Mouse (Mus musculus) stomach, postnatal 0 days (tissue): Measurements from ENCODE around the gene Lrrn2. TPM values are rescaled to one million over a fixed set of nuclear protein-coding genes. Genes with fewer than 3 reads are reported as not detected.

Source experiments
- ATAC-seq: fragments of 200-750 bp; cut with Nextera tagmentation; 2 replicates; pipeline ENCODE4 v1.8.0; 2017; ENCODE audit not compliant: low FRiP score, low TSS enrichment
- DNase-seq: peaks from one replicate; pipeline ENCODE4 v3.0.0-alpha.2; 2016; ENCODE audit warnings: low spot score
- H3K27ac ChIP-seq: fragments of 300-500 bp; sonication (generic); replicated peaks from 2 replicates; pipeline ENCODE4 v1.5.1; 2014; ENCODE audit warnings: mild to moderate bottlenecking, control low read depth
- H3K27me3 ChIP-seq: fragments of 300-500 bp; sonication (generic); 2 replicates; pipeline ENCODE4 v1.6.1; 2014; ENCODE audit warnings: low read length; ENCODE audit not compliant: control insufficient read depth, insufficient read depth
- H3K36me3 ChIP-seq: fragments of 300-500 bp; sonication (generic); 2 replicates; pipeline ENCODE4 v1.6.1; 2014; ENCODE audit warnings: low read length, mixed read lengths; ENCODE audit not compliant: control insufficient read depth, insufficient read depth
- H3K4me1 ChIP-seq: fragments of 300-500 bp; sonication (generic); replicated peaks from 2 replicates; pipeline ENCODE4 v1.6.1; 2014; ENCODE audit warnings: antibody characterized with exemption; ENCODE audit not compliant: control insufficient read depth, insufficient read depth
- H3K4me2 ChIP-seq: fragments of 300-500 bp; sonication (generic); replicated peaks from 2 replicates; pipeline ENCODE4 v1.6.1; 2014; ENCODE audit warnings: low read depth, mild to moderate bottlenecking, control low read depth, moderate library complexity
- H3K4me3 ChIP-seq: fragments of 300-500 bp; sonication (generic); 2 replicates; pipeline ENCODE4 v1.5.1; 2014; ENCODE audit warnings: low read depth, low read length, control low read depth
- H3K9ac ChIP-seq: fragments of 300-500 bp; sonication (generic); 2 replicates; pipeline ENCODE4 v1.6.1; 2014; ENCODE audit warnings: mild to moderate bottlenecking, low read length, control low read depth, mixed read lengths
- H3K9me3 ChIP-seq: fragments of 300-500 bp; sonication (generic); 2 replicates; pipeline ENCODE4 v1.6.1; 2016; ENCODE audit warnings: low read length; ENCODE audit not compliant: control insufficient read depth
- CTCF ChIP-seq: IDR thresholded peaks from 2 replicates; pipeline ENCODE4 v1.5.1; 2016; ENCODE audit warnings: antibody characterized with exemption, low read depth, mild to moderate bottlenecking, moderate library complexity
- EP300 ChIP-seq: optimal IDR thresholded peaks from 2 replicates; pipeline ENCODE3; 2016; ENCODE audit warnings: antibody characterized with exemption
- WGBS: fragments of 180-500 bp; shearing (Covaris S2); extraction: QIAGEN DNeasy Blood & Tissue Kit; methylation state at CpG from one replicate; pipeline ENCODE4 v1.1.7; 2014; 5-methylcytosine and 5-hydroxymethylcytosine counted together
- polyA plus RNA-seq: library from polyadenylated mRNA; unstranded; fragments of >200 nt; fragmentation: Nextera tagmentation; extraction: Ambion mirVana; gene quantifications from 2 replicates; pipeline ENCODE4 v1.2.1, GENCODE M21; 2015

Lrrn2 gene
- polyA plus RNA-seq, 1 experiment from 2014 or later, result 1.7 TPM

- 23% methylated on average over 8 of the region's 8 CpGs for WGBS
Measured at GRCm38 (mm10) chr1:132853312-132853711, 26.8 kb upstream of the Lrrn2 start.

GRCm38 (mm10) chr1:132858516-132859383 is 21.3 kb upstream of the Lrrn2 start:
- no peaks in the 10 kb centered on the region for H3K36me3 ChIP-seq
- H3K4me1 ChIP-seq, result no peaks in the 10 kb centered on the region
- no peak for TF ChIP-seq EP300
- TF ChIP-seq CTCF, result no peak
- no peak overlapping the region for H3K27ac ChIP-seq
- ATAC-seq (no peak), DNase-seq (no peak)
- H3K27me3 ChIP-seq, result no peaks in the 10 kb centered on the region
- no peaks in the 10 kb centered on the region for H3K9me3 ChIP-seq
- H3K9ac ChIP-seq, result no peak overlapping the region
- H3K4me2 ChIP-seq, result no peak overlapping the region
- WGBS, result 47% methylated on average over 5 of the region's 5 CpGs
- no peak overlapping the region for H3K4me3 ChIP-seq

More at GRCm38 (mm10) chr1:132853312-132853711, 26.8 kb upstream of the Lrrn2 start:
- TF ChIP-seq CTCF, result no peak
- no peak for TF ChIP-seq EP300
- ATAC-seq (no peak), DNase-seq (no peak)
- Histone ChIP-seq H3K4me3 (no peak overlapping the region), H3K9ac (no peak overlapping the region), H3K27me3 (no peaks in the 10 kb centered on the region), H3K4me2 (no peak overlapping the region), H3K4me1 (no peaks in the 10 kb centered on the region), H3K9me3 (no peaks in the 10 kb centered on the region), H3K36me3 (no peaks in the 10 kb centered on the region), H3K27ac (no peak overlapping the region)

DNA sequence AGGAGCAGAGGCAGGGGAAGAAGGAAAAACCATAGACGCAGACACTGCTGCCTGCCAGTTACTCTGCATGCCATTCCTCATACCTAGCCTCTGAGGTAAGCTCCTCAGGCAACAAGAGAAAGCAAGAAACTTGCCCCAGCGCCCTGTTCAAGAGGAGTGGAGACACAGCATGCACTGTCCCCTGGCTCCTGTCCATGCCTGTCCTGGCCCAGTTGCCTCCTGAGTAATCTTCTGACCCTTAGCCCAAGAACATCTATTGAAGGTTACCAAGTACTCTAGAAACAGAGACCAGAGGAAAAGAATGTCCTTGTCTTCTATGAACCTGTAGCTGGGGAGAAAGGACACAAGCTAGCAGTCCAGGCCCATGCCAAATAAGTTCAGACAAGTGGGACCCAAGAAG is 15.9 kb upstream of the Lrrn2 start:
- Histone ChIP-seq H3K9ac (no peak overlapping the region), H3K27me3 (no peaks in the 10 kb centered on the region), H3K4me3 (no peak overlapping the region), H3K36me3 (no peaks in the 10 kb centered on the region), H3K9me3 (no peaks in the 10 kb centered on the region), H3K4me2 (no peak overlapping the region), H3K27ac (no peak overlapping the region), H3K4me1 (no peaks in the 10 kb centered on the region)
- ATAC-seq (no peak), DNase-seq (no peak)
- 72% methylated on average over 2 of the region's 2 CpGs for WGBS
- TF ChIP-seq EP300, result no peak
- TF ChIP-seq CTCF, result no peak

- ATAC-seq (no peak), DNase-seq (no peak)
- no peaks in the 10 kb centered on the region for H3K9me3 ChIP-seq
- no peaks in the 10 kb centered on the region for H3K4me1 ChIP-seq
- H3K4me3 ChIP-seq, result no peak overlapping the region
- no peak overlapping the region for H3K27ac ChIP-seq
- H3K36me3 ChIP-seq, result no peaks in the 10 kb centered on the region
- TF ChIP-seq EP300 (no peak), CTCF (no peak)
- no peak overlapping the region for H3K4me2 ChIP-seq
- H3K27me3 ChIP-seq, result no peaks in the 10 kb centered on the region
- no peak overlapping the region for H3K9ac ChIP-seq
- WGBS, result 73% methylated on average over 4 of the region's 4 CpGs
Measured at GRCm38 (mm10) chr1:132865585-132865984, 14.5 kb upstream of the Lrrn2 start.

DNA sequence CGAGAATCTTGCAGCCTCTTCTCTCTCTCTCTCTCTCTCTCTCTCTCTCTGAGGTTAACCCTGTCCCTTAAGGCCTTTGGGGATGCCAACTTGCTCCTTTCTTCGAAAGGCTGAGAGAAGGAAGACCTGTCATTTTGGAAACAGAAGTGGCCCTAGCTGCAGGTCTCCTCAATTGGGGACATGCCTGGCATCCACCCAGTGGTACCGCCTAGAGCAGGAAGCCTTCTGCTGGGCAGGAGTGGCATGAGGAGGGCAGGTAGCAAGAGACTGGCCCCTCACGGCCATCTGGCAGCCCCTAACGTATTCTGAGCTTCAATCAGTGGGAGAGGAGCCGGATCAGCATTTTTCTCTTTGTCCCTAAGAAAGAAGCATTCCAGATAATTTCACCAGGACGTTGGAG is 9.7 kb upstream of the Lrrn2 start:
- TF ChIP-seq CTCF (no peak), EP300 (no peak)
- DNase-seq, result no peak
- no peak for ATAC-seq
- Histone ChIP-seq H3K4me2 (no peak overlapping the region), H3K36me3 (no peaks in the 10 kb centered on the region), H3K27me3 (no peaks in the 10 kb centered on the region), H3K4me1 (no peaks in the 10 kb centered on the region), H3K4me3 (no peak overlapping the region), H3K9ac (no peak overlapping the region), H3K27ac (no peak overlapping the region), H3K9me3 (no peaks in the 10 kb centered on the region)
- WGBS, result 57% methylated on average over 7 of the region's 7 CpGs

GRCm38 (mm10) chr1:132878951-132879610 is 992 bp upstream of the Lrrn2 start:
- Histone ChIP-seq H3K4me1 (no peaks in the 10 kb centered on the region), H3K9ac (no peak overlapping the region), H3K27me3 (peaks cover 7% of the 10 kb centered on the region; the same call in 1 of the 2 replicates), H3K4me3 (no peak overlapping the region), H3K36me3 (no peaks in the 10 kb centered on the region), H3K9me3 (no peaks in the 10 kb centered on the region), H3K27ac (no peak overlapping the region), H3K4me2 (no peak overlapping the region)
- ATAC-seq (no peak), DNase-seq (no peak)
- WGBS, result 28% methylated on average over 11 of the region's 11 CpGs
- TF ChIP-seq EP300 (no peak), CTCF (no peak)
